Mouse (Mus musculus) cerebellum, postnatal 25 days (tissue): ENCODE results near the gene Apba2.

Source experiments
- DNase-seq, 2 experiments: peaks; one replicate each; pipeline ENCODE4 v3.0.0; 2021; ENCODE audit warnings: mixed read lengths in 2 of 2

The Apba2 gene

GRCm38 (mm10) chr7:64531297-64531696 lies 29.8 kb downstream of the Apba2 start:
- no peak for DNase-seq

- DNase-seq = no peak
Observed at GRCm38 (mm10) chr7:64533374-64533773, 31.9 kb downstream of the Apba2 start.

- peak; percentile 57 to 61 for DNase-seq
Observed at GRCm38 (mm10) chr7:64535269-64535668, 33.8 kb downstream of the Apba2 start.

- DNase-seq = no peak
Observed at GRCm38 (mm10) chr7:64539450-64540148, 38.1 kb downstream of the Apba2 start.

GRCm38 (mm10) chr7:64546801-64547200 lies 45.3 kb downstream of the Apba2 start:
- peak; percentile 66 to 68 for DNase-seq

- DNase-seq = no peak
Observed at GRCm38 (mm10) chr7:64550856-64551255, 49.4 kb downstream of the Apba2 start.

GRCm38 (mm10) chr7:64552523-64553190 lies 51.2 kb downstream of the Apba2 start:
- DNase-seq = no peak

- DNase-seq = peak in 1 of 2 experiments; percentile 47
Observed at GRCm38 (mm10) chr7:64561711-64562498, 60.4 kb downstream of the Apba2 start.

GRCm38 (mm10) chr7:64564891-64565571 lies 63.5 kb downstream of the Apba2 start:
- DNase-seq = peak; percentile 50 to 54

- peak; percentile 55 to 56 for DNase-seq
Observed at GRCm38 (mm10) chr7:64566371-64567243, 65.1 kb downstream of the Apba2 start.

- DNase-seq = peak; percentile 58 to 64
Observed at GRCm38 (mm10) chr7:64568722-64569121, 67.2 kb downstream of the Apba2 start.

GRCm38 (mm10) chr7:64569676-64570075 lies 68.2 kb downstream of the Apba2 start:
- no peak for DNase-seq

GRCm38 (mm10) chr7:64570914-64571313 lies 69.4 kb downstream of the Apba2 start:
- no peak for DNase-seq

- DNase-seq = no peak
Observed at GRCm38 (mm10) chr7:64574144-64574543, 72.6 kb downstream of the Apba2 start.

GRCm38 (mm10) chr7:64576519-64576951 lies 75.0 kb downstream of the Apba2 start:
- DNase-seq = no peak

- peak; percentile 57 to 66 for DNase-seq
Observed at GRCm38 (mm10) chr7:64578176-64578575, 76.7 kb downstream of the Apba2 start.

- no peak for DNase-seq
Observed at GRCm38 (mm10) chr7:64579887-64580286, 78.4 kb downstream of the Apba2 start.

- DNase-seq = peak in 1 of 2 experiments; percentile 38
Observed at GRCm38 (mm10) chr7:64580293-64580692, 78.8 kb downstream of the Apba2 start.

GRCm38 (mm10) chr7:64582358-64582757 lies 80.9 kb downstream of the Apba2 start:
- no peak for DNase-seq

- DNase-seq = no peak
Observed at GRCm38 (mm10) chr7:64583670-64584121, 82.2 kb downstream of the Apba2 start.

GRCm38 (mm10) chr7:64586133-64586532 lies 84.6 kb downstream of the Apba2 start:
- no peak for DNase-seq

GRCm38 (mm10) chr7:64586571-64586970 lies 85.1 kb downstream of the Apba2 start:
- no peak for DNase-seq
